Mouse (Mus musculus): Measurements from ENCODE around the gene Ptbp3. TPM values are rescaled to one million over a fixed set of nuclear protein-coding genes. Genes with fewer than 3 reads are reported as not detected.
A peak's percentile ranks its signal among the peaks of the same experiment; 100 is the strongest.

The Ptbp3 gene
- total and polyA plus RNA-seq, 3 experiments, result 78.8 to 315 (median 121) TPM

DNA sequence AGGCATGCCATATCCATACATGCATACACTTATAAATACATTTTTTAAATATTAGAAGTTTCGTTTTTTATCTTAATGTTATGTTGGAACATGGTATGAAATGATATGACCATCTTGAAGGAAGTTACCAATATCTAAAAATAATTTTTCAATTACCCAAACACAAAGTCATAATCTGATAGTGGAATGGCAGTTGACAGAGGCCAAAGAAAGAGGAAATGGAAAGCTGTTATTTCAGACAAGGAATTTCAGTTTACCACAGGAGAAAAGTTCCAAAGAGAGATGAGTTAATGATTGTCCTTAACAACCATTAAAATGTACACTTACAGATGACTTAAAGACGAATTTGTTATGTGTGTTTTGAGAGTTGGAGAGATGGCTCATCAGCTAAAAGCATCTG, 41.4 kb downstream of the Ptbp3 start (continued):
- TF ChIP-seq SIN3A (IDR thresholded peaks at IDR 0.05; ENCODE audit: low read length), result peak; percentile 88
- TF ChIP-seq KAT2A (conservative IDR thresholded peaks at IDR 0.05; ENCODE audit: low read depth, low read length), result no peak; the same call in 1 of the 2 replicates
- no peak for TF ChIP-seq NRF1 (IDR thresholded peaks at IDR 0.05; ENCODE audit: insufficient read depth, low read depth, low read length, poor library complexity, severe bottlenecking)
- TF ChIP-seq MAX (IDR thresholded peaks at IDR 0.05; ENCODE audit: low read length), result no peak
- TF ChIP-seq RCOR1 (IDR thresholded peaks at IDR 0.05; ENCODE audit: low read depth, low read length), result peak; percentile 78
- TF ChIP-seq ZNF384 (IDR thresholded peaks at IDR 0.05; ENCODE audit: low read depth, low read length), result peak; percentile 59
- no peak; the same call in 1 of the 2 replicates for TF ChIP-seq JUND (IDR thresholded peaks at IDR 0.05; ENCODE audit: low read depth, low read length)
- TF ChIP-seq ZC3H11A (IDR thresholded peaks at IDR 0.05; ENCODE audit: low read depth, low read length), result no peak
- TF ChIP-seq MAFK (IDR thresholded peaks at IDR 0.05; ENCODE audit: borderline replicate concordance, low read depth, low read length), result peak; percentile 58; the same call in 1 of the 2 replicates
- TF ChIP-seq BHLHE40 (IDR thresholded peaks at IDR 0.05; ENCODE audit: borderline replicate concordance, low read depth, low read length), result peak; percentile 55; the same call in 1 of the 2 replicates
- TF ChIP-seq POLR2AphosphoS5 (IDR thresholded peaks at IDR 0.05; ENCODE audit: borderline replicate concordance, low read depth, low read length), result no peak
- TF ChIP-seq EP300 (IDR thresholded peaks at IDR 0.05; ENCODE audit: low read depth in 1 of 2, low read length in 2 of 2), result peak; percentile 99
- TF ChIP-seq HCFC1 (IDR thresholded peaks at IDR 0.05; ENCODE audit: low read depth, low read length), result 0 out of 2 replicates have a peak, but pooled peaks have one; percentile 34
- TF ChIP-seq CHD2 (IDR thresholded peaks at IDR 0.05; ENCODE audit: low read length), result peak; percentile 31; the same call in 1 of the 2 replicates
- no peak for TF ChIP-seq GABPA (IDR thresholded peaks at IDR 0.05; ENCODE audit: low read depth, low read length)

DNA sequence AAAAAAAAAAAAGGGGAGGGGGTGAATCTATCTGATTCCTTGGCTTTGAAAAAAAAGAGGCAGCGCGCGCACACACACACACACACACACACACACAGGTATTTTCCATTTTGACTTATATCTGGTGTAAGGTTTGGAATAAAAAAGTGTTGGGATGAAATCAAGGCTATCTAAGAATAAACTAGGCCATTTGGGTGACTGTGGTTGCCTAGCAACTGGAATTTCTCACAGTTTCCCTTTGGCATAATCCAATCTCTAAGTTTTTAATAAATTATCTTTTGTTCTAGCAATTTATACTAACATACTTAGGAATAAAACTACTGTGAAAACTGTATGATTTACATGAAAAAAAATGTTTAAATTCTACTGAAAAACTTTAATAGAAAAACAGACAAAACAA, 42.5 kb downstream of the Ptbp3 start:
- H3K9ac ChIP-seq (ENCODE audit: control insufficient read depth, low read depth, low read length, poor library complexity, severe bottlenecking), result no peak overlapping the region
- TF ChIP-seq TBP (IDR thresholded peaks at IDR 0.05; ENCODE audit: low read depth, low read length), result no peak
- TF ChIP-seq RCOR1 (IDR thresholded peaks at IDR 0.05; ENCODE audit: low read depth, low read length), result no peak
- no peak for TF ChIP-seq EP300 (IDR thresholded peaks at IDR 0.05; ENCODE audit: low read depth in 1 of 2, low read length in 2 of 2)
- 0 out of 2 replicates have a peak, but pooled peaks have one; percentile 23 for TF ChIP-seq ZNF384 (IDR thresholded peaks at IDR 0.05; ENCODE audit: low read depth, low read length)
- TF ChIP-seq MYB (IDR thresholded peaks at IDR 0.05; ENCODE audit: low read depth, low read length), result no peak
- H3K79me2 ChIP-seq (ENCODE audit: control insufficient read depth, insufficient read depth, low read length, poor library complexity), result 0 out of 2 replicates have a peak, but pooled peaks cover 3% of the 10 kb centered on the region
- no peak overlapping the region for H3K27ac ChIP-seq (ENCODE audit: control insufficient read depth, low read depth, low read length)
- H3K36me3 ChIP-seq (ENCODE audit: control insufficient read depth in 1 of 2, insufficient read depth in 2 of 2, low read length in 2 of 2), result peaks cover 32 to 43% of the 10 kb centered on the region in 2 experiments
- H3K4me1 ChIP-seq (ENCODE audit: control insufficient read depth in 1 of 2, insufficient read depth in 2 of 2, low read length in 2 of 2), result peaks cover 17 to 31% of the 10 kb centered on the region in 2 experiments
- H3K27me3 ChIP-seq (ENCODE audit: control insufficient read depth in 1 of 2, insufficient read depth in 2 of 2, low read length in 2 of 2), result no peaks in the 10 kb centered on the region
- no peak for DNase-seq (ENCODE audit: low read depth, low spot score)
- H3K9me3 ChIP-seq (replicated peaks; ENCODE audit: insufficient read depth, low read length), result no peaks in the 10 kb centered on the region
- no peak overlapping the region for H3K4me3 ChIP-seq (ENCODE audit: control insufficient read depth in 1 of 2, insufficient read depth in 1 of 2, low read depth in 2 of 2, low read length in 2 of 2)

DNA sequence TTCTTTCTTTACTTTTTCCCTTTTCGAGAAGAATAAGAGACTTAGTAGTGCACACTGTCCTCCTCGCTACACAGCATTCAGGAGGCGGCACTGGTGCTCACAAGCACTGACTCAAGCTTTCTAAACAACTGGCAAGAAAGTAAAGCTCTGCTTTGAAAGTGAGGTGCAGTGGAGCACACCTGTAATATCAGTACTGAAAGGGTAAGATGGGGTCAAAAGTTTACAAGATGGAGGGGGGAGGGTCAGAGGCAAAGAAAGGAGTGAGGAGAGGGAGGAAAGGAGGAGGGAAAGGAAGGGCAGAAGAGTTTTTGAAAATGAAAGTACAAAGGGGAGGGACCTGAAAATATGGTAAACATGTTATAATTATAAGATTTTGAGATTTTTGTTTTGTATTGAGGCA, 43.7 kb downstream of the Ptbp3 start:
- Histone ChIP-seq H3K4me3 (ENCODE audit: control insufficient read depth in 1 of 2, insufficient read depth in 1 of 2, low read depth in 2 of 2, low read length in 2 of 2) (no peak overlapping the region), H3K9ac (ENCODE audit: control insufficient read depth, low read depth, low read length, poor library complexity, severe bottlenecking) (no peak overlapping the region), H3K4me1 (ENCODE audit: control insufficient read depth in 1 of 2, insufficient read depth in 2 of 2, low read length in 2 of 2) (peaks cover 15 to 31% of the 10 kb centered on the region in 2 experiments), H3K27ac (ENCODE audit: control insufficient read depth, low read depth, low read length) (no peak overlapping the region), H3K27me3 (ENCODE audit: control insufficient read depth in 1 of 2, insufficient read depth in 2 of 2, low read length in 2 of 2) (no peaks in the 10 kb centered on the region), H3K36me3 (ENCODE audit: control insufficient read depth in 1 of 2, insufficient read depth in 2 of 2, low read length in 2 of 2) (peaks cover 33 to 38% of the 10 kb centered on the region in 2 experiments), H3K9me3 (replicated peaks; ENCODE audit: insufficient read depth, low read length) (no peaks in the 10 kb centered on the region), H3K79me2 (ENCODE audit: control insufficient read depth, insufficient read depth, low read length, poor library complexity) (0 out of 2 replicates have a peak, but pooled peaks cover 3% of the 10 kb centered on the region)
- DNase-seq (ENCODE audit: low read depth, low spot score), result no peak
- TF ChIP-seq MYC (IDR thresholded peaks at IDR 0.05; ENCODE audit: low read depth, low read length), result no peak
- TF ChIP-seq USF1 (IDR thresholded peaks at IDR 0.05; ENCODE audit: low read depth, low read length), result no peak
